8 mouse cellular contexts compared by ENCODE assay signal in the genomic region with DNA sequence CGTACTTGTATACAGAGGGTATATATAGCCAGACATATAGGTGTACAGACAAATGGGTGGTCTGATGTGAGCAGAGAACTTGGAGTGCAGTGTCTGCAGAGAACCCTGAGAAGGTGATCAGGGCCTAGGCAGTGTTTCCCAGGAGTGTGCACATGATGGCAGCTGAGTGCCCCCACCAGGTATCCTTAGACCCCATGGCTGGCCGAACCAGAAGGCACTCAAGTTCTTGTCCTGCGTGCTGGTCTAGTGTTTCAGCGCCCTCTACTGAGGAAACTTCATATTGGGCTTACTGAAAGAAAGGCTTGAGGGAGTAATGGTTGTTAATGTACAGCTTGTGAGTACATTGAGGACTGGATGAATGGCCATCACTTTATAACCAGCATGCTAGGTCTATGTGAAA. TPM values are rescaled to one million over a fixed set of nuclear protein-coding genes. Genes with fewer than 3 reads are reported as not detected.
DNase-seq lines count a peak whose midpoint lies in the region; ATAC-seq and TF ChIP-seq lines count a peak whose summit lies in the region.

No protein-coding gene starts in this region.

- peak in 1 of 2 experiments; percentile 43 for DNase-seq in spleen, adult 2 months (ENCODE audit: low read depth in 1 of 2, low spot score in 2 of 2)
- no peak for DNase-seq in spleen, adult 12 weeks (ENCODE audit: low spot score)
- DNase-seq in embryonic facial prominence, embryonic 11.5 days (ENCODE audit: low spot score): peak; percentile 79
- peak; percentile 69 to 71 for DNase-seq in left cerebral cortex, postnatal 14 days (ENCODE audit: low spot score in 2 of 2)
- peak; percentile 71 for DNase-seq in midbrain, postnatal 0 days (ENCODE audit: low spot score)
- DNase-seq in urinary bladder, adult 18-20 months (ENCODE audit: low spot score in 2 of 2): no peak

- peak; percentile 63 for ATAC-seq in forebrain, embryonic 12.5 days (ENCODE audit: low FRiP score)
- no peak; the same call in 1 of the 2 replicates for ATAC-seq in forebrain, embryonic 16.5 days
- no peak for ATAC-seq in embryonic facial prominence, embryonic 11.5 days (replicated peaks; ENCODE audit: insufficient number of reproducible peaks, low FRiP score, low TSS enrichment, low read depth)
- no peak for ATAC-seq in midbrain, postnatal 0 days (ENCODE audit: low FRiP score)

- H3K27me3 ChIP-seq in forebrain, embryonic 12.5 days: no peaks in the 10 kb centered on the region
- H3K27me3 ChIP-seq in forebrain, embryonic 16.5 days (replicated peaks; ENCODE audit: control insufficient read depth, insufficient read depth, low read length): no peaks in the 10 kb centered on the region
- H3K27me3 ChIP-seq in spleen, adult 2 months (ENCODE audit: control insufficient read depth, insufficient read depth, low read length): no peaks in the 10 kb centered on the region
- H3K27me3 ChIP-seq in embryonic facial prominence, embryonic 11.5 days (ENCODE audit: control insufficient read depth, insufficient read depth, low read length): no peaks in the 10 kb centered on the region
- no peaks in the 10 kb centered on the region for H3K27me3 ChIP-seq in midbrain, postnatal 0 days (ENCODE audit: insufficient read depth, low read length)

- H3K9ac ChIP-seq in forebrain, embryonic 12.5 days: no peak overlapping the region
- no peak overlapping the region for H3K9ac ChIP-seq in forebrain, embryonic 16.5 days (replicated peaks; ENCODE audit: low read depth, low read length)
- no peak overlapping the region for H3K9ac ChIP-seq in embryonic facial prominence, embryonic 11.5 days (replicated peaks; ENCODE audit: low read length)
- no peak overlapping the region for H3K9ac ChIP-seq in midbrain, postnatal 0 days (replicated peaks; ENCODE audit: low read length, poor library complexity, severe bottlenecking)

- intact Hi-C loops in left cerebral cortex, postnatal 14 days (cut with DNase I): no loop called here

- no peaks in the 10 kb centered on the region for H3K4me1 ChIP-seq in forebrain, embryonic 12.5 days
- no peaks in the 10 kb centered on the region for H3K4me1 ChIP-seq in forebrain, embryonic 16.5 days (replicated peaks; ENCODE audit: control insufficient read depth, insufficient read depth, low read length)
- peaks cover 3% of the 10 kb centered on the region for H3K4me1 ChIP-seq in spleen, adult 2 months (ENCODE audit: control insufficient read depth, insufficient read depth, insufficient read length)
- H3K4me1 ChIP-seq in embryonic facial prominence, embryonic 11.5 days (ENCODE audit: control insufficient read depth, insufficient read depth, low read length): no peaks in the 10 kb centered on the region
- no peaks in the 10 kb centered on the region for H3K4me1 ChIP-seq in midbrain, postnatal 0 days (ENCODE audit: insufficient read depth, low read length)

- TF ChIP-seq CTCF in spleen, adult 2 months (IDR thresholded peaks at IDR 0.05; ENCODE audit: extremely low read depth, insufficient read depth, insufficient read length, insufficient replicate concordance): peak; percentile 50; the same call in 1 of the 2 replicates
- peak; percentile 77 for TF ChIP-seq CTCF in midbrain, postnatal 0 days (IDR thresholded peaks at IDR 0.05)

- H3K4me3 ChIP-seq in forebrain, embryonic 12.5 days (replicated peaks): no peak overlapping the region
- H3K4me3 ChIP-seq in forebrain, embryonic 16.5 days (replicated peaks; ENCODE audit: low read length): no peak overlapping the region
- H3K4me3 ChIP-seq in spleen, adult 2 months (ENCODE audit: extremely low read depth, insufficient read depth, insufficient read length): no peak overlapping the region
- H3K4me3 ChIP-seq in embryonic facial prominence, embryonic 11.5 days (ENCODE audit: low read depth, low read length): no peak overlapping the region
- no peak overlapping the region for H3K4me3 ChIP-seq in midbrain, postnatal 0 days (ENCODE audit: low read depth, low read length)

- no peak overlapping the region for H3K4me2 ChIP-seq in forebrain, embryonic 12.5 days
- no peak overlapping the region for H3K4me2 ChIP-seq in forebrain, embryonic 16.5 days (ENCODE audit: low read length)
- H3K4me2 ChIP-seq in embryonic facial prominence, embryonic 11.5 days (ENCODE audit: low read depth, low read length): no peak overlapping the region
- no peak overlapping the region for H3K4me2 ChIP-seq in midbrain, postnatal 0 days (ENCODE audit: low read depth, low read length, poor library complexity, severe bottlenecking)

- H3K27ac ChIP-seq in forebrain, embryonic 12.5 days: no peak overlapping the region
- H3K27ac ChIP-seq in forebrain, embryonic 16.5 days (ENCODE audit: low read length): no peak overlapping the region
- H3K27ac ChIP-seq in spleen, adult 2 months (ENCODE audit: insufficient read depth, low read length): no peak overlapping the region
- no peak overlapping the region for H3K27ac ChIP-seq in embryonic facial prominence, embryonic 11.5 days (replicated peaks; ENCODE audit: low read depth, low read length)
- no peak overlapping the region for H3K27ac ChIP-seq in midbrain, postnatal 0 days (ENCODE audit: low read depth, low read length)

- TF ChIP-seq POLR2A in spleen, adult 2 months (IDR thresholded peaks at IDR 0.05; ENCODE audit: low read depth, low read length): no peak

- H3K9me3 ChIP-seq in forebrain, embryonic 12.5 days: no peaks in the 10 kb centered on the region
- H3K9me3 ChIP-seq in forebrain, embryonic 16.5 days (ENCODE audit: control insufficient read depth, low read length): no peaks in the 10 kb centered on the region
- H3K9me3 ChIP-seq in embryonic facial prominence, embryonic 11.5 days (replicated peaks; ENCODE audit: control insufficient read depth, low read length): no peaks in the 10 kb centered on the region
- H3K9me3 ChIP-seq in midbrain, postnatal 0 days (ENCODE audit: low read length): no peaks in the 10 kb centered on the region

- H3K36me3 ChIP-seq in forebrain, embryonic 12.5 days (replicated peaks): peaks cover 13% of the 10 kb centered on the region
- H3K36me3 ChIP-seq in forebrain, embryonic 16.5 days (ENCODE audit: control insufficient read depth, insufficient read depth): no peaks in the 10 kb centered on the region
- peaks cover 6% of the 10 kb centered on the region; the same call in 1 of the 2 replicates for H3K36me3 ChIP-seq in spleen, adult 2 months (ENCODE audit: control insufficient read depth, insufficient read depth, low read length)
- H3K36me3 ChIP-seq in embryonic facial prominence, embryonic 11.5 days (replicated peaks; ENCODE audit: control insufficient read depth, insufficient read depth, low read depth, low read length): no peaks in the 10 kb centered on the region; the same call in 1 of the 2 replicates
- peaks cover 14% of the 10 kb centered on the region for H3K36me3 ChIP-seq in midbrain, postnatal 0 days (ENCODE audit: insufficient read depth, low read length)

- 27% methylated on average over 4 of the region's 4 CpGs for WGBS in forebrain, embryonic 12.5 days
- WGBS in forebrain, embryonic 16.5 days: 28% methylated on average over 4 of the region's 4 CpGs
- whole genome bisulfite sequencing in spleen, adult 2 months: 17% methylated on average over 4 of the region's 4 CpGs
- WGBS in embryonic facial prominence, embryonic 11.5 days: 26% methylated on average over 4 of the region's 4 CpGs
- WGBS in midbrain, postnatal 0 days: 28% methylated on average over 4 of the region's 4 CpGs

RNA-seq across cellular contexts. Expression of gene Pced1a, which starts 8.7 kb away (rescaled TPM):
- polyA plus RNA-seq in forebrain, embryonic 12.5 days (2016; fragmentation: Nextera tagmentation; extraction: Ambion mirVana): 10.9 TPM in 2 replicates
- polyA plus RNA-seq in forebrain, embryonic 16.5 days (2015; fragmentation: Nextera tagmentation; extraction: Ambion mirVana): 17.3 and 17.8 TPM in 2 replicates
- 33.2 and 35.3 TPM in 2 replicates for polyA plus RNA-seq in spleen, adult 2 months (2012; rRNA removed)
- 10.0 and 10.3 TPM in 2 replicates for polyA plus RNA-seq in embryonic facial prominence, embryonic 11.5 days (2014; fragmentation: Nextera tagmentation; extraction: Ambion mirVana)
- total RNA-seq in left cerebral cortex, postnatal 14 days (2021): 10 to 100 TPM; 21.3 to 22.1 TPM
- 27.5 and 28.8 TPM in 2 replicates for total RNA-seq in midbrain, postnatal 0 days (2014; rRNA removed)
- 12.0 and 12.3 TPM in 2 replicates for polyA plus RNA-seq in midbrain, postnatal 0 days (2015; fragmentation: Nextera tagmentation; extraction: Ambion mirVana)

RNA-seq across cellular contexts. Expression of gene Vps16, which starts 9.0 kb away (rescaled TPM):
- 133 and 137 TPM in 2 replicates for polyA plus RNA-seq in forebrain, embryonic 12.5 days (2016; fragmentation: Nextera tagmentation; extraction: Ambion mirVana)
- polyA plus RNA-seq in forebrain, embryonic 16.5 days (2015; fragmentation: Nextera tagmentation; extraction: Ambion mirVana): 134 and 138 TPM in 2 replicates
- polyA plus RNA-seq in spleen, adult 2 months (2012; rRNA removed): 84.8 and 97.5 TPM in 2 replicates
- polyA plus RNA-seq in embryonic facial prominence, embryonic 11.5 days (2014; fragmentation: Nextera tagmentation; extraction: Ambion mirVana): 81.9 and 84.8 TPM in 2 replicates
- total RNA-seq in left cerebral cortex, postnatal 14 days (2021): 10 to 100 TPM; 66.7 to 83.6 TPM
- total RNA-seq in midbrain, postnatal 0 days (2014; rRNA removed): 81.2 and 83.6 TPM in 2 replicates
- polyA plus RNA-seq in midbrain, postnatal 0 days (2015; fragmentation: Nextera tagmentation; extraction: Ambion mirVana): 86.6 and 89.9 TPM in 2 replicates

RNA-seq across cellular contexts. Expression of gene Ptpra, which starts 16.9 kb away (rescaled TPM):
- 130 and 138 TPM in 2 replicates for polyA plus RNA-seq in forebrain, embryonic 12.5 days (2016; fragmentation: Nextera tagmentation; extraction: Ambion mirVana)
- 152 and 160 TPM in 2 replicates for polyA plus RNA-seq in forebrain, embryonic 16.5 days (2015; fragmentation: Nextera tagmentation; extraction: Ambion mirVana)
- 31.9 and 37.4 TPM in 2 replicates for polyA plus RNA-seq in spleen, adult 2 months (2012; rRNA removed)
- polyA plus RNA-seq in embryonic facial prominence, embryonic 11.5 days (2014; fragmentation: Nextera tagmentation; extraction: Ambion mirVana): 96.8 and 105 TPM in 2 replicates
- 100 to 1,000 TPM; 251 to 257 TPM for total RNA-seq in left cerebral cortex, postnatal 14 days (2021)
- total RNA-seq in midbrain, postnatal 0 days (2014; rRNA removed): 120 and 147 TPM in 2 replicates
- 139 and 144 TPM in 2 replicates for polyA plus RNA-seq in midbrain, postnatal 0 days (2015; fragmentation: Nextera tagmentation; extraction: Ambion mirVana)

RNA-seq across cellular contexts. Expression of gene Tmem239, which starts 26.9 kb away (rescaled TPM):
- 0.15 TPM in 1 of 2 replicates, not detected in the other for polyA plus RNA-seq in forebrain, embryonic 12.5 days (2016; fragmentation: Nextera tagmentation; extraction: Ambion mirVana)
- polyA plus RNA-seq in forebrain, embryonic 16.5 days (2015; fragmentation: Nextera tagmentation; extraction: Ambion mirVana): 0.27 TPM in 1 of 2 replicates, not detected in the other
- polyA plus RNA-seq in spleen, adult 2 months (2012; rRNA removed): not detected in 2 replicates
- polyA plus RNA-seq in embryonic facial prominence, embryonic 11.5 days (2014; fragmentation: Nextera tagmentation; extraction: Ambion mirVana): not detected in 2 replicates
- not detected for total RNA-seq in left cerebral cortex, postnatal 14 days (2021)
- not detected in 2 replicates for total RNA-seq in midbrain, postnatal 0 days (2014; rRNA removed)
- 0.12 TPM in 1 of 2 replicates, not detected in the other for polyA plus RNA-seq in midbrain, postnatal 0 days (2015; fragmentation: Nextera tagmentation; extraction: Ambion mirVana)

RNA-seq across cellular contexts. Expression of gene 1700020A23Rik, which starts 28.1 kb away (rescaled TPM):
- not detected in 2 replicates for polyA plus RNA-seq in forebrain, embryonic 12.5 days (2016; fragmentation: Nextera tagmentation; extraction: Ambion mirVana)
- 0.73 and 0.86 TPM in 2 replicates for polyA plus RNA-seq in forebrain, embryonic 16.5 days (2015; fragmentation: Nextera tagmentation; extraction: Ambion mirVana)
- not detected in 2 replicates for polyA plus RNA-seq in spleen, adult 2 months (2012; rRNA removed)
- polyA plus RNA-seq in embryonic facial prominence, embryonic 11.5 days (2014; fragmentation: Nextera tagmentation; extraction: Ambion mirVana): not detected in 2 replicates
- not detected for total RNA-seq in left cerebral cortex, postnatal 14 days (2021)
- not detected in 2 replicates for total RNA-seq in midbrain, postnatal 0 days (2014; rRNA removed)
- polyA plus RNA-seq in midbrain, postnatal 0 days (2015; fragmentation: Nextera tagmentation; extraction: Ambion mirVana): 0.93 TPM in 1 of 2 replicates, not detected in the other

Comparison
In these comparisons a context has a peak if more than half of its experiments do, and no peak if none do; other contexts are left out.
1. DNase-seq: peak in embryonic facial prominence, embryonic 11.5 days (single experiment), left cerebral cortex, postnatal 14 days (2 of 2) and midbrain, postnatal 0 days (single experiment); none in spleen, adult 12 weeks (single experiment) and urinary bladder, adult 18-20 months (0 of 2).